In the genomic region with DNA sequence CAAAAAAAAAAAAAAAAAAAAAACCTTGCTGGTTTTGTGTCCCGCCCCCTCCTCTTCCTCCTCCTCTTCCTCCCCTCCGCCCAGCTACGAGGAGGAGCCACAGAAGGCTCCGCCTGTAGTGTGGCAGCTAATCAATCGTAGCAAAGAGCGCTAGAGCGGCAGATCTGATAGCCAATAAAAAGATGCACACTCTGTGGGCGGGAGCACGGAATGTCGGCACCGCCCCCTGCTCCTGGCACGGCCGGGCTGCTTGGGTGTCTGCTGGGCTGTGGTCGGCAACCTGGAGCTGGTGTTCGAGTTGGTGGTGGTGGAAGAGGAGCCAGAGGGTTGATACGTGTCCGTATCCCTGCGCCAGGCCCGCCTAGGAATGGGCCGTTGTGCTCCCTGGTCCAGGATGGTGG, we compare ENCODE assay signal across 7 mouse cellular contexts. TPM values are rescaled to one million over a fixed set of nuclear protein-coding genes. Genes with fewer than 3 reads are reported as not detected.
DNase-seq lines count a peak whose midpoint lies in the region; ATAC-seq and TF ChIP-seq lines count a peak whose summit lies in the region.

No protein-coding gene starts in this region.

- DNase-seq in adrenal gland, postnatal 10 days: peak; percentile 97
- DNase-seq in embryonic facial prominence, embryonic 10.5 days (ENCODE audit: low spot score): peak; percentile 97
- peak; percentile 85 for DNase-seq in gonadal fat pad, adult 2 months (ENCODE audit: low read depth)
- DNase-seq in limb, embryonic 10.5 days (ENCODE audit: low spot score): peak; percentile 95
- peak; percentile 97 for DNase-seq in spleen, adult 12 weeks (ENCODE audit: low spot score)

- H3K27ac ChIP-seq in embryonic facial prominence, embryonic 10.5 days (replicated peaks): peak overlapping the region; percentile 98
- peak overlapping the region; percentile 95 for H3K27ac ChIP-seq in intestine, postnatal 0 days (ENCODE audit: low read depth, low read length)
- peak overlapping the region; percentile 93 for H3K27ac ChIP-seq in limb, embryonic 10.5 days
- H3K27ac ChIP-seq in midbrain, embryonic 13.5 days: peak overlapping the region; percentile 99

- peak; percentile 84 for ATAC-seq in intestine, postnatal 0 days
- ATAC-seq in midbrain, embryonic 13.5 days: peak; percentile 82

- peaks cover 63% of the 10 kb centered on the region for H3K4me1 ChIP-seq in embryonic facial prominence, embryonic 10.5 days
- peaks cover 17% of the 10 kb centered on the region; the same call in 1 of the 2 replicates for H3K4me1 ChIP-seq in intestine, postnatal 0 days (replicated peaks; ENCODE audit: control insufficient read depth, insufficient read depth, low read length)
- peaks cover 54% of the 10 kb centered on the region for H3K4me1 ChIP-seq in limb, embryonic 10.5 days
- peaks cover 63% of the 10 kb centered on the region for H3K4me1 ChIP-seq in midbrain, embryonic 13.5 days (replicated peaks)

- peak overlapping the region; percentile 91 for H3K9ac ChIP-seq in intestine, postnatal 0 days (ENCODE audit: low read depth, low read length)
- H3K9ac ChIP-seq in midbrain, embryonic 13.5 days (replicated peaks): peak overlapping the region; percentile 89

- WGBS in embryonic facial prominence, embryonic 10.5 days: under 1% methylated on average over 20 of the region's 20 CpGs
- WGBS in intestine, postnatal 0 days: 0% methylated on average over 19 of the region's 20 CpGs
- WGBS in limb, embryonic 10.5 days: under 1% methylated on average over 20 of the region's 20 CpGs
- 0% methylated on average over 19 of the region's 20 CpGs for WGBS in midbrain, embryonic 13.5 days

- H3K4me2 ChIP-seq in intestine, postnatal 0 days (replicated peaks; ENCODE audit: low read depth): peak overlapping the region; percentile 95
- peak overlapping the region; percentile 80 for H3K4me2 ChIP-seq in midbrain, embryonic 13.5 days (replicated peaks)

- peaks cover 5% of the 10 kb centered on the region for H3K36me3 ChIP-seq in embryonic facial prominence, embryonic 10.5 days (replicated peaks)
- no peaks in the 10 kb centered on the region for H3K36me3 ChIP-seq in intestine, postnatal 0 days (ENCODE audit: control insufficient read depth, insufficient read depth)
- H3K36me3 ChIP-seq in limb, embryonic 10.5 days: peaks cover 4% of the 10 kb centered on the region; the same call in 1 of the 2 replicates
- no peaks in the 10 kb centered on the region for H3K36me3 ChIP-seq in midbrain, embryonic 13.5 days

- peak overlapping the region; percentile 87 for H3K4me3 ChIP-seq in embryonic facial prominence, embryonic 10.5 days
- H3K4me3 ChIP-seq in intestine, postnatal 0 days (ENCODE audit: low read depth, low read length): peak overlapping the region; percentile 82
- peak overlapping the region; percentile 81 for H3K4me3 ChIP-seq in limb, embryonic 10.5 days
- peak overlapping the region; percentile 91 for H3K4me3 ChIP-seq in midbrain, embryonic 13.5 days (replicated peaks)

- TF ChIP-seq CTCF in intestine, postnatal 0 days (IDR thresholded peaks at IDR 0.05; ENCODE audit: low read depth): no peak

- no peaks in the 10 kb centered on the region for H3K9me3 ChIP-seq in embryonic facial prominence, embryonic 10.5 days
- H3K9me3 ChIP-seq in intestine, postnatal 0 days (ENCODE audit: control insufficient read depth): no peaks in the 10 kb centered on the region
- no peaks in the 10 kb centered on the region for H3K9me3 ChIP-seq in limb, embryonic 10.5 days (replicated peaks)
- no peaks in the 10 kb centered on the region for H3K9me3 ChIP-seq in midbrain, embryonic 13.5 days

- H3K27me3 ChIP-seq in embryonic facial prominence, embryonic 10.5 days (replicated peaks; ENCODE audit: low read depth, poor library complexity, severe bottlenecking): no peaks in the 10 kb centered on the region
- H3K27me3 ChIP-seq in intestine, postnatal 0 days (replicated peaks; ENCODE audit: control insufficient read depth, insufficient read depth, low read length): no peaks in the 10 kb centered on the region
- no peaks in the 10 kb centered on the region for H3K27me3 ChIP-seq in limb, embryonic 10.5 days (ENCODE audit: low read depth, poor library complexity, severe bottlenecking)
- H3K27me3 ChIP-seq in midbrain, embryonic 13.5 days: no peaks in the 10 kb centered on the region

RNA-seq across cellular contexts. Expression of a gene that starts 0.4 kb away (rescaled TPM):
- 10 to 100 TPM in 1 of 2 experiments, 1 to 10 TPM in 1; 8.5 to 11.0 TPM for total RNA-seq in adrenal gland, postnatal 10 days (2021)
- 8.9 and 9.2 TPM in 2 replicates for polyA plus RNA-seq in embryonic facial prominence, embryonic 10.5 days (2016; fragmentation: Nextera tagmentation; extraction: Ambion mirVana)
- polyA plus RNA-seq in gonadal fat pad, adult 2 months (2012; rRNA removed): 3.7 and 6.6 TPM in 2 replicates
- polyA plus RNA-seq in intestine, postnatal 0 days (2015; fragmentation: Nextera tagmentation; extraction: Ambion mirVana): 1.6 and 1.7 TPM in 2 replicates
- polyA plus RNA-seq in limb, embryonic 10.5 days (2016; fragmentation: Nextera tagmentation; extraction: Ambion mirVana): 10.6 and 10.8 TPM in 2 replicates
- 7.9 and 10.2 TPM in 2 replicates for polyA plus RNA-seq in midbrain, embryonic 13.5 days (2015; fragmentation: Nextera tagmentation; extraction: Ambion mirVana)

RNA-seq across cellular contexts. Expression of a gene that starts 13.4 kb away (rescaled TPM):
- under 1 TPM; 0.09 TPM for total RNA-seq in adrenal gland, postnatal 10 days (2021)
- polyA plus RNA-seq in embryonic facial prominence, embryonic 10.5 days (2016; fragmentation: Nextera tagmentation; extraction: Ambion mirVana): 0.05 TPM in 1 of 2 replicates, not detected in the other
- polyA plus RNA-seq in gonadal fat pad, adult 2 months (2012; rRNA removed): 0.19 and 0.36 TPM in 2 replicates
- 0.14 TPM in 1 of 2 replicates, not detected in the other for polyA plus RNA-seq in intestine, postnatal 0 days (2015; fragmentation: Nextera tagmentation; extraction: Ambion mirVana)
- 0.05 TPM in 1 of 2 replicates, not detected in the other for polyA plus RNA-seq in limb, embryonic 10.5 days (2016; fragmentation: Nextera tagmentation; extraction: Ambion mirVana)
- polyA plus RNA-seq in midbrain, embryonic 13.5 days (2015; fragmentation: Nextera tagmentation; extraction: Ambion mirVana): not detected in 2 replicates

RNA-seq across cellular contexts. Expression of a gene that starts 50.1 kb away (rescaled TPM):
- 100 to 1,000 TPM; 106 to 109 TPM for total RNA-seq in adrenal gland, postnatal 10 days (2021)
- polyA plus RNA-seq in embryonic facial prominence, embryonic 10.5 days (2016; fragmentation: Nextera tagmentation; extraction: Ambion mirVana): 200 and 202 TPM in 2 replicates
- polyA plus RNA-seq in gonadal fat pad, adult 2 months (2012; rRNA removed): 234 and 275 TPM in 2 replicates
- polyA plus RNA-seq in intestine, postnatal 0 days (2015; fragmentation: Nextera tagmentation; extraction: Ambion mirVana): 201 and 204 TPM in 2 replicates
- polyA plus RNA-seq in limb, embryonic 10.5 days (2016; fragmentation: Nextera tagmentation; extraction: Ambion mirVana): 197 and 216 TPM in 2 replicates
- polyA plus RNA-seq in midbrain, embryonic 13.5 days (2015; fragmentation: Nextera tagmentation; extraction: Ambion mirVana): 196 and 203 TPM in 2 replicates

Comparison
In these comparisons a context has a peak if more than half of its experiments do, and no peak if none do; other contexts are left out.
1. Peak in every context shown above with its lines: DNase-seq, ATAC-seq, H3K4me3 ChIP-seq and H3K27ac ChIP-seq.